Mouse (Mus musculus): ENCODE results near the gene Nlrx1. TPM values are rescaled to one million over a fixed set of nuclear protein-coding genes. Genes with fewer than 3 reads are reported as not detected.
A peak's percentile ranks its signal among the peaks of the same experiment; 100 is the strongest.

Nlrx1 gene
- polyA plus RNA-seq, 1 experiment from 2014 or later, result 4.5 TPM

- Histone ChIP-seq H3K4me1 (peaks cover 33% of the 10 kb centered on the region), H3K4me2 (peak overlapping the region; percentile 69), H3K36me3 (no peaks in the 10 kb centered on the region), H3K27ac (replicated peaks) (peak overlapping the region; percentile 74), H3K27me3 (replicated peaks) (no peaks in the 10 kb centered on the region), H3K9me3 (replicated peaks) (no peaks in the 10 kb centered on the region), H3K9ac (replicated peaks) (peak overlapping the region; percentile 58), H3K4me3 (replicated peaks) (peak overlapping the region; percentile 39)
- WGBS, result 9% methylated on average over 22 of the region's 23 CpGs
- ATAC-seq (ENCODE audit: low FRiP score), result peak; percentile 40
Measured at GRCm38 (mm10) chr9:44267319-44268026, 926 bp downstream of the Nlrx1 start.

DNA sequence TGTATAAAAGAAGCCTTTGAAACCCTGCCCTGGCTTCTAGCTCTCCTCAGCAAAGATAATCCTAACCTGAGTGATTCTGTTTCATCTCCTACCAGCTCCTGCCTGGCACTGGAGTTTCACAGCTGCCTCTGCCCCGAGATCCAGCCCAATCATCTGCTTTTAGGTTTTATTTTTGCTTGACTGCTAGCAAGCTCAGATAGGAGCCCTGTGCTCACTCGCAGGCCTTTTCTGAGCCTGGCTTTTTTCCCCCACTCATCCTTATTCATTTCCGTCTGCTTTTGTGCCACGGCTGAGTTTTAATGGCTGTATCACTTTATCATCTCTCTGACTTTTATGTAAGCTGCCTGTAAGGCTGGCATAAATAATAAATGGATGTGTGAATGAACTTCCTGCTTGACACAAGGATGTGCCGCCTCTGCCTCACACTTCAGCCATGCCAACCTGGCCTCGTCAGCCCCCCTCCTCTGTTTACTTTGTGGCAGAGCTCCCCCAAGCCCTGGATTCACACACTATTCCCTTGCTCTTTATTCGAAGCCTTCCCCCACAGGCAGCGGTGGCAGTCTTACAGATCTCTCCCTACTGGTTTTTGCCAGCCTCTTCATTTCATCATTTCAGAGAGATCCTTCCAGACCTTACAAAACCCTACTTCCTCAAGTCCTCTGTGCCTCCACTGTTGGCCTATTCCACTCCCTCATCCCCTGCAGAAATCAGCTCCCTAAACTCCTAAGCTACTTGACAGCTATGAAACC is 1.7 kb downstream of the Nlrx1 start:
- H3K4me2 ChIP-seq, result peak overlapping the region; percentile 69; the same call in 1 of the 2 replicates
- no peaks in the 10 kb centered on the region for H3K9me3 ChIP-seq (replicated peaks)
- no peaks in the 10 kb centered on the region for H3K36me3 ChIP-seq
- H3K4me1 ChIP-seq, result peaks cover 33% of the 10 kb centered on the region
- no peak for ATAC-seq (ENCODE audit: low FRiP score)
- no peak overlapping the region for H3K4me3 ChIP-seq (replicated peaks)
- H3K27me3 ChIP-seq (replicated peaks), result no peaks in the 10 kb centered on the region
- peak overlapping the region; percentile 74 for H3K27ac ChIP-seq (replicated peaks)
- 42% methylated on average over 8 of the region's 8 CpGs for WGBS
- no peak overlapping the region for H3K9ac ChIP-seq (replicated peaks)

DNA sequence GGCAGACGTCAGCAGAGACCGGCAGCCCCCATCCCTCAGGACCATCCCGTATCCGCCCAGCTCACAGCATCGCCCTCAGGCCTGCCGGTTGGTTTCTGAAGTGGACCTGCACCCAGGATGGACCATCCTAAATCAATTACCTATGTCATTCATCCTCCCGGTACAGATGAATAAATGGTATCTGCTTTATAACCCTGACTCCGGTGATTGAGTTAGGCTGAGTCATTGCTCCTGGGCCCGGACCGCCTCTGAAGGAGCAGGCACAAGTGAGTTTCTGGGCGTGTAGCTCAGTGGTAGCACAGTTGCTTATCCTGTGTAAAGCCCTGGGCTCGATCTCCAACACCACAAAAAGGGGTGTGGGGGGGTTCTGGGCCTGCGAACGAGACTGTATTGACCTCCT is 7.0 kb downstream of the Nlrx1 start:
- H3K4me3 ChIP-seq (replicated peaks), result no peak overlapping the region
- H3K27ac ChIP-seq (replicated peaks), result no peak overlapping the region
- H3K9me3 ChIP-seq (replicated peaks), result no peaks in the 10 kb centered on the region
- no peaks in the 10 kb centered on the region for H3K27me3 ChIP-seq (replicated peaks)
- H3K4me1 ChIP-seq, result peaks cover 13% of the 10 kb centered on the region
- H3K9ac ChIP-seq (replicated peaks), result no peak overlapping the region
- no peak for ATAC-seq (ENCODE audit: low FRiP score)
- H3K4me2 ChIP-seq, result no peak overlapping the region
- no peaks in the 10 kb centered on the region for H3K36me3 ChIP-seq
- 79% methylated on average over 14 of the region's 14 CpGs for WGBS

- WGBS, result 75% methylated on average over 10 of the region's 10 CpGs
- H3K9me3 ChIP-seq (replicated peaks), result no peaks in the 10 kb centered on the region
- H3K36me3 ChIP-seq, result no peaks in the 10 kb centered on the region
- H3K4me1 ChIP-seq, result peaks cover 18% of the 10 kb centered on the region
- H3K4me3 ChIP-seq (replicated peaks), result no peak overlapping the region
- H3K9ac ChIP-seq (replicated peaks), result no peak overlapping the region
- H3K4me2 ChIP-seq, result no peak overlapping the region
- ATAC-seq (ENCODE audit: low FRiP score), result no peak
- H3K27me3 ChIP-seq (replicated peaks), result no peaks in the 10 kb centered on the region
- H3K27ac ChIP-seq (replicated peaks), result no peak overlapping the region
Measured at GRCm38 (mm10) chr9:44259014-44259413, 9.4 kb downstream of the Nlrx1 start.

- Histone ChIP-seq H3K4me3 (replicated peaks) (no peak overlapping the region), H3K9ac (replicated peaks) (no peak overlapping the region), H3K27ac (replicated peaks) (no peak overlapping the region), H3K36me3 (no peaks in the 10 kb centered on the region), H3K9me3 (replicated peaks) (no peaks in the 10 kb centered on the region), H3K27me3 (replicated peaks) (no peaks in the 10 kb centered on the region), H3K4me1 (peaks cover 29% of the 10 kb centered on the region), H3K4me2 (no peak overlapping the region)
- ATAC-seq (ENCODE audit: low FRiP score), result no peak
- 77% methylated on average over 8 of the region's 8 CpGs for WGBS
Measured at GRCm38 (mm10) chr9:44256213-44256612, 12.2 kb downstream of the Nlrx1 start.

GRCm38 (mm10) chr9:44255136-44255521 is 13.3 kb downstream of the Nlrx1 start:
- no peaks in the 10 kb centered on the region for H3K27me3 ChIP-seq (replicated peaks)
- H3K9me3 ChIP-seq (replicated peaks), result no peaks in the 10 kb centered on the region
- no peak overlapping the region for H3K4me3 ChIP-seq (replicated peaks)
- no peak overlapping the region for H3K4me2 ChIP-seq
- 48% methylated on average over 6 of the region's 6 CpGs for WGBS
- H3K9ac ChIP-seq (replicated peaks), result no peak overlapping the region
- H3K36me3 ChIP-seq, result no peaks in the 10 kb centered on the region
- H3K4me1 ChIP-seq, result peaks cover 34% of the 10 kb centered on the region
- peak; percentile 29; the same call in 1 of the 2 replicates for ATAC-seq (ENCODE audit: low FRiP score)
- H3K27ac ChIP-seq (replicated peaks), result peak overlapping the region; percentile 76

DNA sequence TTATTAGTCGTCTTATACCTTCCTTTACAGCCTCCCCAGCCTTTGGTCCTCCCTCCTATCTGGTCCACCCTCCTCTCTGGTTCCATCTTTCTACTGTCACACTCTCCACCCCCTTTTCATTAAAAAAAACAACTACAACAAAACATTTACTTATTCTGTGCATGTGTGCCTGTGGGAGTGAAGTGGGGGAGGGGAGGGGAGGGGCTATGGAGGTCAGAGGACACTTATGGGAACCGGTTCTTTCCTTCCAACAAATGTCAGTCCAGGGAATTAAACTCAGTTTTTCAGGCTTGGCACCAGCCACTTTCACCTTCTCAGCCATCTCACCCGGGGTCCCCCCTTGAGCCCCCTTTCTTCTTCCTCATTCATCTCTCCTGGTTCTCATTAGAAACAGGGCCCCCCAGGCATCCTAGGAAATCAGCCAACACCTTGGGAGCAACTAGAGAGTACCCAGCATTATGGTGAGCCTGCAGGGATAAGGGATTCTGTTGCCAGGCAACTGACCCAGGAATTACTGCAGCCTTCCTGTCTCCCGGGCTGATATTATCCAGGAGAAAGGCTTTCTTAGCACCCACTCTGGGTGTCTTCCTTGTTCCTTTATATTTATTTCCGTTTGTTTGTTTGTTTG is 13.8 kb downstream of the Nlrx1 start:
- ATAC-seq (ENCODE audit: low FRiP score), result peak; percentile 58; the same call in 1 of the 2 replicates
- peak overlapping the region; percentile 76 for H3K27ac ChIP-seq (replicated peaks)
- H3K27me3 ChIP-seq (replicated peaks), result no peaks in the 10 kb centered on the region
- no peaks in the 10 kb centered on the region for H3K9me3 ChIP-seq (replicated peaks)
- WGBS, result 11% methylated on average over 5 of the region's 5 CpGs
- H3K4me1 ChIP-seq, result peaks cover 39% of the 10 kb centered on the region
- H3K4me3 ChIP-seq (replicated peaks), result no peak overlapping the region
- H3K4me2 ChIP-seq, result peak overlapping the region; percentile 11; the same call in 1 of the 2 replicates
- no peak overlapping the region for H3K9ac ChIP-seq (replicated peaks)
- no peaks in the 10 kb centered on the region for H3K36me3 ChIP-seq

DNA sequence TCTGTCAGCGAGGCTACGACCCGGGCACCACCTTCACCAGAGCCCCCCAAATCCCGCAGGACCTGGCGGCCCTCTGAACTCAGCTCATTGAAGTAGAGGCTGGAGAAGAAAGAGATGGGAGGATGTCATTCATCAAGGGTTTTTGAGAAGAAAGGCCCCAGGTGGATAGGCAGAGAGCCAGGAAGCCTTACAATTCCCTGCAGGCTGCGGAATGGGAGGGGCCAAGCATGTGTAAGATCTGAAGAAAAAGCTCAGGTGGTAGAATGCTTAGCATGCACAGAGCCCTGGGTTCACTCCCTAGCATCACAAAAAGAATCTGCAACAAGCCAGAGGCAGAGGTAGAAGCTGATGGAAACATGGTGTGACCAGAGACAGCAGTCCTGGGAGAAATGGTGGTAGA is 15.0 kb downstream of the Nlrx1 start:
- H3K36me3 ChIP-seq, result no peaks in the 10 kb centered on the region
- H3K27ac ChIP-seq (replicated peaks), result peak overlapping the region; percentile 76; the same call in 1 of the 2 replicates
- no peak overlapping the region for H3K4me3 ChIP-seq (replicated peaks)
- no peak overlapping the region for H3K4me2 ChIP-seq
- H3K9ac ChIP-seq (replicated peaks), result no peak overlapping the region
- H3K9me3 ChIP-seq (replicated peaks), result no peaks in the 10 kb centered on the region
- WGBS, result 86% methylated on average over 6 of the region's 6 CpGs
- ATAC-seq (ENCODE audit: low FRiP score), result no peak
- H3K4me1 ChIP-seq, result peaks cover 43% of the 10 kb centered on the region
- H3K27me3 ChIP-seq (replicated peaks), result no peaks in the 10 kb centered on the region

GRCm38 (mm10) chr9:44251314-44251713 is 17.1 kb downstream of the Nlrx1 start, which contains the start of gene Pdzd3:
Gene Pdzd3, minus strand, starts transcription at chr9:44251471.
- Histone ChIP-seq H3K9me3 (replicated peaks) (no peaks in the 10 kb centered on the region), H3K4me1 (peaks cover 43% of the 10 kb centered on the region), H3K27ac (replicated peaks) (0 out of 2 replicates have a peak within 1 kb of the TSS, but pooled peaks have one; percentile 3), H3K4me3 (replicated peaks) (no peak within 1 kb of the TSS), H3K27me3 (replicated peaks) (no peaks in the 10 kb centered on the region), H3K36me3 (no peaks in the 10 kb centered on the region), H3K4me2 (no peak within 1 kb of the TSS), H3K9ac (replicated peaks) (no peak within 1 kb of the TSS)
- WGBS, result 81% methylated on average over 10 of the region's 10 CpGs
- ATAC-seq (ENCODE audit: low FRiP score), result no peak

DNA sequence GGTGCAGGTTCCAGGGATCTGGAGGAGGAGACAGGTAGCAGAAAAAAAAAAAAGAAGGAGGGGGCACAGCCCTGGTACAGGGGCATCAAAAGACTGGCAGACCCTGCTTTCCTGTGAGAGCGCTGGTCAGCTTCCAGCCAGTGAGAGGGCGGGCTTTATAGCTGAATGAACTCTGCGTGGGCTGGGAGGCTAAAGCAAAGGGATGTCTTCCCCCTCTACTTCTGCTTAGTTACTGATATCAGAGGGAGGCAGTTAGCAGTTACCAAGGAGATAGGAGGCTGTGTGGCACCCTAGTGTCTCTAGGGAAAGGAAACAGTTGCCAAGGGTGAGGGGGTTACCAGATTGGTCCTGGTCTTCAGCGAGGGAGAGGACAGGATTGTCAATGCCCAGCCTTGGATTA is 18.0 kb downstream of the Nlrx1 start:
- WGBS, result 43% methylated on average over 4 of the region's 4 CpGs
- Histone ChIP-seq H3K4me3 (replicated peaks) (no peak overlapping the region), H3K27me3 (replicated peaks) (no peaks in the 10 kb centered on the region), H3K9me3 (replicated peaks) (no peaks in the 10 kb centered on the region), H3K36me3 (no peaks in the 10 kb centered on the region), H3K4me1 (peaks cover 39% of the 10 kb centered on the region), H3K9ac (replicated peaks) (no peak overlapping the region), H3K27ac (replicated peaks) (0 out of 2 replicates have a peak overlapping the region, but pooled peaks have one; percentile 3), H3K4me2 (no peak overlapping the region)
- no peak for ATAC-seq (ENCODE audit: low FRiP score)

DNA sequence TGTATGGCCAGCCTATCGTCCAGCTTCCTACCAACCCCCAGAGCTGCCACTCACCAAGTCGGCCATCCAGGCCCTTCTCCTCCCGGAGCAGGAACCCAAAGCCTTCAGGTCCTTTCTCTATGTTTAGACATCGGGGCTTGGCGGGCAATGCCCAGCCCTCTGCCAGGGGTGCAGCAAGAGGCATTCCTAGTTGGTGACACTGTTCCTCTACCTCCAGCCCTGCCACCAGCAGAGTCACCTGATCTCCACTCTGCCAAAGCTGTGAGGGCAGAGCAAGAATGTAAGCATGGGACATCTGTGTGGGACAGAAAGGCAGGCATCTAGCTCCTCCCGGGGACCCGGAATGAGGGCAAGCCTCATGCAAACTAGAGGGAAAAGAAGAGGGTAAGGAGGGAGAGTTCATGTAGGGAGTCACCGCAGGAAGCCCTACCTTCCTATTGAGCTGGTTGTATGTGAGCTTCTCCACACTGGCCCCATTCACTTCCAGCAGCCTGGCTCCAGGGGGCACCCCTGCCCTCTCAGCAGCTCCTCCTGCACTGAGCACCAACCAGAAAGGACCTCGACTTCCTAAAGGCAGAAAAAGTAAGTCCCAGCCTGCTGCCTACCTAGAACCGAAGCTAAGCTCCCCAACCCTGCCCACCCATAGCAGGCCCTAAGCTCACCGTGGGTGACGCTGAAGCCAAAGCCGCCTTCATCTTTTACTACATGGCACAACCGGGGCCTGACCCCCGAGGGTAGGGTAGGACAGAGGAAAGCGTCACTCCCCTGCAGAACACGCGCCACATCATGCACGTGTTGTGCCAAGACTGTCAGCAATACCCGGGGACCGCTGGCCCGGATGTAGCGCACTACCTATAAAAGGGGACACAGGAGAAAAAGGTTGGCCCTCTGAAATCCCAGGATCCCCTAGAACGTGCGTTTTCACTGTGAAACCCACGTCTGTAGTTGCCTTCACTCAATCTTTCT is 18.9 kb downstream of the Nlrx1 start:
- Histone ChIP-seq H3K4me3 (replicated peaks) (no peak overlapping the region), H3K9me3 (replicated peaks) (no peaks in the 10 kb centered on the region), H3K36me3 (no peaks in the 10 kb centered on the region), H3K4me1 (peaks cover 29% of the 10 kb centered on the region), H3K9ac (replicated peaks) (no peak overlapping the region), H3K27me3 (replicated peaks) (no peaks in the 10 kb centered on the region), H3K27ac (replicated peaks) (no peak overlapping the region), H3K4me2 (no peak overlapping the region)
- WGBS, result 48% methylated on average over 26 of the region's 26 CpGs
- peak; percentile 48; the same call in 1 of the 2 replicates for ATAC-seq (ENCODE audit: low FRiP score)

Data from neural tube, embryonic 15.5 days (tissue).